Mouse (Mus musculus) lung, adult 2 months (tissue): ENCODE results near the gene Ap1g2.

Source experiments
- CTCF ChIP-seq: fragments of 200-500 bp; IDR thresholded peaks from 2 replicates; pipeline ENCODE4 v1.5.1; 2011; ENCODE audit warnings: mild to moderate bottlenecking, low read length, control low read depth; ENCODE audit not compliant: insufficient read depth
- POLR2A ChIP-seq: fragments of 200-500 bp; IDR thresholded peaks from 2 replicates; pipeline ENCODE4 v1.6.1; 2011; ENCODE audit warnings: low read depth, mild to moderate bottlenecking, control low read depth, low read length, borderline replicate concordance; ENCODE audit errors: extremely low read depth

- no peak for TF ChIP-seq POLR2A
- TF ChIP-seq CTCF = no peak
Observed at GRCm38 (mm10) chr14:55063581-55064381, 42.6 kb downstream of the Ap1g2 start.
